Mouse (Mus musculus): ENCODE measurements around the gene Dad1.

DNA sequence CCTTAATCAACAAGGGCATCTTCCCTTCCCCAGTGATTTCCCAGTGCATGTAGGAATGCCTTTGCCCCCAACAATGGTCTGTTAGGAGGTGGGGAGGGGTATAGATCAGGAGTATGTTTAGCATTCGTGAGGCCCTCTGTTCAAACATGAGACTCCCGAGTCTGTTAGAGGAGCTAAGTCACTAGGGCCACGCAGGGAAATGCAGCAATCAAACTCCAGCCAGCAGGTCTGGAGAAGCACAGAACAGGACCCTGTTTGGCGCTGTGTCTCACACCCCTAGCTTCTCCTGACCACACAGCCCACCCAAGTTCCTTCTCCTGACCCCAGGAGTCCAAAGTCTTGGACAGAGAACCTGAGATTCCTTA lies 62.9 kb downstream of the Dad1 start:
- TF ChIP-seq POLR2A (IDR thresholded peaks at IDR 0.05; ENCODE audit: insufficient read length, low read depth) (no peak), TCF12 (IDR thresholded peaks at IDR 0.05; ENCODE audit: insufficient read depth, poor library complexity, severe bottlenecking) (no peak), MYOD1 (IDR thresholded peaks at IDR 0.05; ENCODE audit: control insufficient read depth in 1 of 3, insufficient read length in 2 of 3, low read depth in 2 of 3) (no peak), USF1 (IDR thresholded peaks at IDR 0.05; ENCODE audit: low read depth) (no peak), POLR2AphosphoS2 (IDR thresholded peaks at IDR 0.05; ENCODE audit: insufficient read length, low read depth) (no peak), MAX (IDR thresholded peaks at IDR 0.05; ENCODE audit: low read depth) (no peak), MYOG (IDR thresholded peaks at IDR 0.05; ENCODE audit: control insufficient read depth in 1 of 3, insufficient read depth in 1 of 3, insufficient read length in 2 of 3, low read depth in 2 of 3) (no peak), REST (IDR thresholded peaks at IDR 0.05; ENCODE audit: insufficient read depth, insufficient read length) (no peak), CEBPB (IDR thresholded peaks at IDR 0.05; ENCODE audit: insufficient read depth, poor library complexity, severe bottlenecking) (no peak), E2F4 (IDR thresholded peaks at IDR 0.05; ENCODE audit: insufficient read depth) (no peak), TCF3 (IDR thresholded peaks at IDR 0.05; ENCODE audit: insufficient read length, low read depth) (no peak), SRF (IDR thresholded peaks at IDR 0.05; ENCODE audit: control insufficient read depth, insufficient read length, low read depth) (no peak)
